Mouse (Mus musculus): ENCODE results near the gene Pip5k1b. TPM values are rescaled to one million over a fixed set of nuclear protein-coding genes. Genes with fewer than 3 reads are reported as not detected.
A peak's percentile ranks its signal among the peaks of the same experiment; 100 is the strongest.

Pip5k1b gene
- polyA plus RNA-seq, 1 experiment from 2014 or later: 18.2 TPM

- no peak overlapping the region for H3K9ac ChIP-seq
- no peaks in the 10 kb centered on the region for H3K9me3 ChIP-seq
- 94% methylated on average over 11 of the region's 11 CpGs for WGBS
- H3K27ac ChIP-seq: no peak overlapping the region
- no peak for ATAC-seq
- no peaks in the 10 kb centered on the region for H3K36me3 ChIP-seq
- no peak overlapping the region for H3K4me3 ChIP-seq (replicated peaks)
- 0 out of 2 replicates have a peak, but pooled peaks cover 10% of the 10 kb centered on the region for H3K4me1 ChIP-seq (replicated peaks)
- no peak overlapping the region for H3K4me2 ChIP-seq (replicated peaks)
- H3K27me3 ChIP-seq (replicated peaks): no peaks in the 10 kb centered on the region
These were observed 241.0 kb downstream of the Pip5k1b start for GRCm38 (mm10) chr19:24314676-24315075.

GRCm38 (mm10) chr19:24312556-24313342 is 242.9 kb downstream of the Pip5k1b start:
- 78% methylated on average over 12 of the region's 12 CpGs for WGBS
- H3K27me3 ChIP-seq (replicated peaks): no peaks in the 10 kb centered on the region

GRCm38 (mm10) chr19:24312046-24312445 is 243.6 kb downstream of the Pip5k1b start:
- 73% methylated on average over 5 of the region's 5 CpGs for WGBS
- 0 out of 2 replicates have a peak, but pooled peaks cover 5% of the 10 kb centered on the region for H3K4me1 ChIP-seq (replicated peaks)
- no peak for ATAC-seq
- H3K9ac ChIP-seq: no peak overlapping the region
- H3K4me3 ChIP-seq (replicated peaks): no peak overlapping the region
- H3K4me2 ChIP-seq (replicated peaks): no peak overlapping the region
- H3K27ac ChIP-seq: no peak overlapping the region
- no peaks in the 10 kb centered on the region for H3K27me3 ChIP-seq (replicated peaks)
- no peaks in the 10 kb centered on the region for H3K36me3 ChIP-seq
- H3K9me3 ChIP-seq: no peaks in the 10 kb centered on the region

More at GRCm38 (mm10) chr19:24312556-24313342, 242.9 kb downstream of the Pip5k1b start:
- Histone ChIP-seq H3K4me1 (replicated peaks) (0 out of 2 replicates have a peak, but pooled peaks cover 8% of the 10 kb centered on the region), H3K4me2 (replicated peaks) (no peak overlapping the region), H3K27ac (no peak overlapping the region), H3K9ac (no peak overlapping the region), H3K4me3 (replicated peaks) (no peak overlapping the region), H3K9me3 (no peaks in the 10 kb centered on the region), H3K36me3 (no peaks in the 10 kb centered on the region)
- no peak for ATAC-seq

- peak; percentile 49 for ATAC-seq
- no peak overlapping the region for H3K9ac ChIP-seq
- H3K4me2 ChIP-seq (replicated peaks): no peak overlapping the region
- 0 out of 2 replicates have a peak, but pooled peaks cover 4% of the 10 kb centered on the region for H3K4me1 ChIP-seq (replicated peaks)
- 28% methylated on average over 5 of the region's 5 CpGs for WGBS
- no peaks in the 10 kb centered on the region for H3K36me3 ChIP-seq
- H3K4me3 ChIP-seq (replicated peaks): no peak overlapping the region
- no peaks in the 10 kb centered on the region for H3K9me3 ChIP-seq
- no peaks in the 10 kb centered on the region for H3K27me3 ChIP-seq (replicated peaks)
- H3K27ac ChIP-seq: no peak overlapping the region
These were observed 247.4 kb downstream of the Pip5k1b start for GRCm38 (mm10) chr19:24308305-24308705.

GRCm38 (mm10) chr19:24307271-24308221 is 248.1 kb downstream of the Pip5k1b start:
- Histone ChIP-seq H3K9ac (no peak overlapping the region), H3K27me3 (replicated peaks) (no peaks in the 10 kb centered on the region), H3K36me3 (no peaks in the 10 kb centered on the region), H3K4me2 (replicated peaks) (no peak overlapping the region), H3K27ac (no peak overlapping the region), H3K4me1 (replicated peaks) (0 out of 2 replicates have a peak, but pooled peaks cover 4% of the 10 kb centered on the region), H3K9me3 (no peaks in the 10 kb centered on the region), H3K4me3 (replicated peaks) (no peak overlapping the region)
- no peak for ATAC-seq
- 71% methylated on average over 13 of the region's 13 CpGs for WGBS

GRCm38 (mm10) chr19:24306351-24306750 is 249.3 kb downstream of the Pip5k1b start:
- no peaks in the 10 kb centered on the region for H3K27me3 ChIP-seq (replicated peaks)
- 87% methylated on average over 5 of the region's 5 CpGs for WGBS
- 0 out of 2 replicates have a peak, but pooled peaks cover 4% of the 10 kb centered on the region for H3K4me1 ChIP-seq (replicated peaks)
- no peaks in the 10 kb centered on the region for H3K36me3 ChIP-seq
- H3K4me3 ChIP-seq (replicated peaks): no peak overlapping the region
- H3K9me3 ChIP-seq: no peaks in the 10 kb centered on the region
- no peak overlapping the region for H3K9ac ChIP-seq
- H3K4me2 ChIP-seq (replicated peaks): no peak overlapping the region
- ATAC-seq: no peak
- no peak overlapping the region for H3K27ac ChIP-seq

GRCm38 (mm10) chr19:24302198-24302597 is 253.5 kb downstream of the Pip5k1b start:
- no peak overlapping the region for H3K4me2 ChIP-seq (replicated peaks)
- no peaks in the 10 kb centered on the region for H3K9me3 ChIP-seq
- no peak overlapping the region for H3K4me3 ChIP-seq (replicated peaks)
- 61% methylated on average over 10 of the region's 10 CpGs for WGBS
- no peaks in the 10 kb centered on the region for H3K36me3 ChIP-seq
- H3K27me3 ChIP-seq (replicated peaks): no peaks in the 10 kb centered on the region
- H3K9ac ChIP-seq: no peak overlapping the region
- ATAC-seq: no peak
- H3K4me1 ChIP-seq (replicated peaks): no peaks in the 10 kb centered on the region
- no peak overlapping the region for H3K27ac ChIP-seq

- no peak overlapping the region for H3K4me2 ChIP-seq (replicated peaks)
- no peaks in the 10 kb centered on the region for H3K36me3 ChIP-seq
- no peak overlapping the region for H3K27ac ChIP-seq
- H3K4me3 ChIP-seq (replicated peaks): no peak overlapping the region
- H3K9me3 ChIP-seq: no peaks in the 10 kb centered on the region
- no peak for ATAC-seq
- no peak overlapping the region for H3K9ac ChIP-seq
- WGBS: 41% methylated on average over 5 of the region's 5 CpGs
- H3K4me1 ChIP-seq (replicated peaks): no peaks in the 10 kb centered on the region
- H3K27me3 ChIP-seq (replicated peaks): no peaks in the 10 kb centered on the region
These were observed 253.9 kb downstream of the Pip5k1b start for GRCm38 (mm10) chr19:24301768-24302148.

GRCm38 (mm10) chr19:24300994-24301767 is 254.5 kb downstream of the Pip5k1b start:
- ATAC-seq: peak; percentile 91
- WGBS: 11% methylated on average over 9 of the region's 9 CpGs
- Histone ChIP-seq H3K27me3 (replicated peaks) (no peaks in the 10 kb centered on the region), H3K4me1 (replicated peaks) (no peaks in the 10 kb centered on the region), H3K27ac (no peak overlapping the region), H3K9ac (no peak overlapping the region), H3K4me3 (replicated peaks) (peak overlapping the region; percentile 10; the same call in 1 of the 2 replicates), H3K36me3 (no peaks in the 10 kb centered on the region), H3K4me2 (replicated peaks) (peak overlapping the region; percentile 41), H3K9me3 (no peaks in the 10 kb centered on the region)

- no peak overlapping the region for H3K9ac ChIP-seq
- H3K27ac ChIP-seq: no peak overlapping the region
- no peak for ATAC-seq
- 63% methylated on average over 5 of the region's 5 CpGs for WGBS
- no peaks in the 10 kb centered on the region for H3K9me3 ChIP-seq
- H3K36me3 ChIP-seq: no peaks in the 10 kb centered on the region
- H3K4me3 ChIP-seq (replicated peaks): no peak overlapping the region
- no peak overlapping the region for H3K4me2 ChIP-seq (replicated peaks)
- no peaks in the 10 kb centered on the region; the same call in 1 of the 2 replicates for H3K4me1 ChIP-seq (replicated peaks)
- no peaks in the 10 kb centered on the region for H3K27me3 ChIP-seq (replicated peaks)
These were observed 262.1 kb downstream of the Pip5k1b start for GRCm38 (mm10) chr19:24293537-24293936.

GRCm38 (mm10) chr19:24284187-24284586 is 271.5 kb downstream of the Pip5k1b start:
- no peaks in the 10 kb centered on the region for H3K27me3 ChIP-seq (replicated peaks)
- 55% methylated on average over 4 of the region's 4 CpGs for WGBS
- H3K36me3 ChIP-seq: no peaks in the 10 kb centered on the region
- H3K9me3 ChIP-seq: no peaks in the 10 kb centered on the region
- no peak overlapping the region for H3K4me2 ChIP-seq (replicated peaks)
- H3K27ac ChIP-seq: no peak overlapping the region
- no peak for ATAC-seq
- H3K4me1 ChIP-seq (replicated peaks): no peaks in the 10 kb centered on the region
- H3K9ac ChIP-seq: no peak overlapping the region
- H3K4me3 ChIP-seq (replicated peaks): no peak overlapping the region

Measured in intestine, embryonic 15.5 days (tissue).